Mouse (Mus musculus): ENCODE measurements around the gene Dclk2.

DNA sequence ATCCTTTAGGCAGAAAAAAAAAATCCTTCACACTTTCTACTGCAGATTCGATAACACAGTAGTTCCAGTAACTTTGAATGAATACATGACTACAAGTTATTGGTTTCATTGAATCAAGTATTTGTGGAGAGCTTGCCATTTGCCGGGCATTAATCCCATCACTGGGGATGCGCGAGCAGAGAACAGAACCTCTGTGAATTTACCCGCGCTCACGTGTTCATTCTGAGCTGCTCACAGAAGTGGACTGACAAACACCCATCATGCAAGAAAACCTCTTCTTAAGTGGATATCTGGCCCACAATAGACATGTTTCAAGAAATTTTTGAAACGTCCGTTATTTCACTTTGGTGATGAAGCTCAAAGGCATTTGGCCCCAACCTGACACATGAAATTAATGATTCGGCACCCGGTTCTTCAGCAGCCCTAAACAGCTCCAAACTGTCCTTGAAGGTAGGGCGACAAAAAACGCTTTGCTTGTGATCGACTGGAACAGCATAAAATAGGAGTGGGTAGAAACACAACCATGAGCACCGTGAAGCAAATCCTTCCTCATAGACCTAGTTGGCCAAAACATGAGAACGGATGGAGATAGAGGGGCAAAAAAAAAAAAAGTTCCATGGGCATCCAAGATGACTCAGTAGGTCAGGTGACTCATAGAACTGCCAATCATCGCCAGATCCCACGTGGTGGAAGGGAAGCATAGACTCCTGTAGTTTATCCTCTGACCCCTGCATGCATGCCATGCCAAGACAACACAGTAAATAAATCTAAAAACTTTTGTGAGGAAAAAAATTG lies 726 bp upstream of the Dclk2 start:
- TF ChIP-seq CTCF (IDR thresholded peaks at IDR 0.05; ENCODE audit: low read depth) (no peak), EP300 (IDR thresholded peaks at IDR 0.05; ENCODE audit: low read depth) (no peak)

Measured in heart, postnatal 0 days (tissue).